Mouse (Mus musculus) midbrain, embryonic 16.5 days (tissue): Measurements from ENCODE around the gene Gm11634. TPM values are rescaled to one million over a fixed set of nuclear protein-coding genes. Genes with fewer than 3 reads are reported as not detected.
"Not testable (repeated sequence)": the region's sequence is repeated elsewhere in the genome, so short reads cannot be mapped to it uniquely, and the experiment has no call there.

ENCODE experiments used
- ATAC-seq: fragments of 200-750 bp; cut with Nextera tagmentation; 2 replicates; pipeline ENCODE4 v1.8.0; 2017; ENCODE audit warnings: moderate TSS enrichment
- H3K27ac ChIP-seq: fragments of 300-500 bp; sonication (generic); 2 replicates; pipeline ENCODE4 v1.5.1; 2014; ENCODE audit warnings: mild to moderate bottlenecking, low read length, mixed read lengths
- H3K27me3 ChIP-seq: fragments of 300-500 bp; sonication (generic); 2 replicates; pipeline ENCODE4 v1.6.1; 2014; ENCODE audit warnings: low read depth, low read length, mixed read lengths; ENCODE audit not compliant: control insufficient read depth, insufficient read depth
- H3K36me3 ChIP-seq: fragments of 300-500 bp; sonication (generic); 2 replicates; pipeline ENCODE4 v1.6.1; 2014; ENCODE audit warnings: mild to moderate bottlenecking, low read length, moderate library complexity, mixed read lengths; ENCODE audit not compliant: control insufficient read depth, insufficient read depth
- H3K4me1 ChIP-seq: fragments of 300-500 bp; sonication (generic); 2 replicates; pipeline ENCODE4 v1.6.1; 2014; ENCODE audit warnings: mild to moderate bottlenecking, low read length, mixed read lengths; ENCODE audit not compliant: control insufficient read depth, insufficient read depth
- H3K4me2 ChIP-seq: fragments of 300-500 bp; sonication (generic); 2 replicates; pipeline ENCODE4 v1.6.1; 2014; ENCODE audit warnings: mild to moderate bottlenecking, low read length, mixed read lengths
- H3K4me3 ChIP-seq: fragments of 300-500 bp; sonication (generic); 2 replicates; pipeline ENCODE4 v1.5.1; 2014; ENCODE audit warnings: low read depth, mild to moderate bottlenecking, low read length, moderate library complexity, mixed read lengths
- H3K9ac ChIP-seq: fragments of 300-500 bp; sonication (generic); 2 replicates; pipeline ENCODE4 v1.6.1; 2014; ENCODE audit warnings: low read depth, low read length, mixed read lengths
- H3K9me3 ChIP-seq: fragments of 300-500 bp; sonication (generic); replicated peaks from 2 replicates; pipeline ENCODE4 v1.6.1; 2014; ENCODE audit warnings: mild to moderate bottlenecking, low read length, mixed read lengths; ENCODE audit not compliant: control insufficient read depth, poor library complexity, severe bottlenecking
- WGBS: fragments of 180-500 bp; shearing (Covaris S2); extraction: QIAGEN DNeasy Blood & Tissue Kit; methylation state at CpG from one replicate; pipeline ENCODE4 v1.1.7; 2014; 5-methylcytosine and 5-hydroxymethylcytosine counted together
- polyA plus RNA-seq: library from polyadenylated mRNA; unstranded; fragments of >200 nt; fragmentation: Nextera tagmentation; extraction: Ambion mirVana; gene quantifications from 2 replicates; pipeline ENCODE4 v1.2.1, GENCODE M21; 2015

The Gm11634 gene
- polyA plus RNA-seq, 1 experiment from 2014 or later: not detected

GRCm38 (mm10) chr11:101618596-101618995 lies 19.5 kb upstream of the Gm11634 start:
- Histone ChIP-seq H3K27ac (peak overlapping the region; percentile 69; the same call in 1 of the 2 replicates), H3K9ac (no peak overlapping the region), H3K4me3 (no peak overlapping the region), H3K4me2 (peak overlapping the region; percentile 38), H3K9me3 (no peaks in the 10 kb centered on the region), H3K27me3 (no peaks in the 10 kb centered on the region), H3K4me1 (peaks cover 17% of the 10 kb centered on the region), H3K36me3 (no peaks in the 10 kb centered on the region)
- no peak for ATAC-seq
- WGBS: 77% methylated on average over 3 of the region's 3 CpGs

- peaks cover 17% of the 10 kb centered on the region for H3K4me1 ChIP-seq
- H3K27me3 ChIP-seq: no peaks in the 10 kb centered on the region
- H3K9me3 ChIP-seq: no peaks in the 10 kb centered on the region
- peak overlapping the region; percentile 69 for H3K27ac ChIP-seq
- no peak overlapping the region for H3K9ac ChIP-seq
- ATAC-seq: peak; percentile 81
- H3K36me3 ChIP-seq: no peaks in the 10 kb centered on the region
- H3K4me2 ChIP-seq: peak overlapping the region; percentile 38
- WGBS: 4% methylated on average over 8 of the region's 8 CpGs
- no peak overlapping the region for H3K4me3 ChIP-seq
Measured at GRCm38 (mm10) chr11:101617849-101618248, 18.8 kb upstream of the Gm11634 start.

- 0 out of 2 replicates have a peak, but pooled peaks have one; percentile 39 for ATAC-seq
- Histone ChIP-seq H3K4me2 (peak overlapping the region; percentile 38), H3K36me3 (no peaks in the 10 kb centered on the region), H3K27me3 (no peaks in the 10 kb centered on the region), H3K9ac (peak overlapping the region; percentile 38; the same call in 1 of the 2 replicates), H3K27ac (peak overlapping the region; percentile 69), H3K9me3 (no peaks in the 10 kb centered on the region), H3K4me3 (no peak overlapping the region), H3K4me1 (peaks cover 17% of the 10 kb centered on the region)
- 15% methylated on average over 18 of the region's 18 CpGs for WGBS
Measured at GRCm38 (mm10) chr11:101616948-101617767, 18.1 kb upstream of the Gm11634 start.

GRCm38 (mm10) chr11:101616104-101616503 lies 17.0 kb upstream of the Gm11634 start:
- H3K4me2 ChIP-seq: no peak overlapping the region
- H3K4me1 ChIP-seq: peaks cover 17% of the 10 kb centered on the region
- no peak for ATAC-seq
- H3K27ac ChIP-seq: no peak overlapping the region
- H3K9me3 ChIP-seq: no peaks in the 10 kb centered on the region
- 93% methylated on average over 8 of the region's 8 CpGs for WGBS
- no peak overlapping the region for H3K9ac ChIP-seq
- no peaks in the 10 kb centered on the region for H3K36me3 ChIP-seq
- no peak overlapping the region for H3K4me3 ChIP-seq
- H3K27me3 ChIP-seq: no peaks in the 10 kb centered on the region

- Histone ChIP-seq H3K9me3 (no peaks in the 10 kb centered on the region), H3K27ac (no peak overlapping the region), H3K27me3 (no peaks in the 10 kb centered on the region), H3K4me2 (no peak overlapping the region), H3K4me3 (no peak overlapping the region), H3K4me1 (peaks cover 17% of the 10 kb centered on the region), H3K36me3 (no peaks in the 10 kb centered on the region), H3K9ac (no peak overlapping the region)
- ATAC-seq: no peak
- WGBS: 83% methylated on average over 6 of the region's 6 CpGs
Measured at GRCm38 (mm10) chr11:101615380-101615779, 16.3 kb upstream of the Gm11634 start.

- Histone ChIP-seq H3K9ac (no peak overlapping the region), H3K27ac (no peak overlapping the region), H3K4me1 (peaks cover 17% of the 10 kb centered on the region), H3K9me3 (no peaks in the 10 kb centered on the region), H3K4me2 (no peak overlapping the region), H3K36me3 (no peaks in the 10 kb centered on the region), H3K27me3 (no peaks in the 10 kb centered on the region), H3K4me3 (no peak overlapping the region)
- 25% methylated on average over 4 of the region's 4 CpGs for WGBS
- no peak for ATAC-seq
Measured at GRCm38 (mm10) chr11:101614116-101614515, 15.1 kb upstream of the Gm11634 start.

GRCm38 (mm10) chr11:101613596-101613995 lies 14.5 kb upstream of the Gm11634 start:
- H3K36me3 ChIP-seq: no peaks in the 10 kb centered on the region
- no peaks in the 10 kb centered on the region for H3K27me3 ChIP-seq
- no peak overlapping the region for H3K9ac ChIP-seq
- no peak overlapping the region for H3K27ac ChIP-seq
- no peak for ATAC-seq
- WGBS: 75% methylated on average over 6 of the region's 6 CpGs
- peaks cover 17% of the 10 kb centered on the region for H3K4me1 ChIP-seq
- H3K9me3 ChIP-seq: no peaks in the 10 kb centered on the region
- H3K4me3 ChIP-seq: no peak overlapping the region
- no peak overlapping the region for H3K4me2 ChIP-seq

- H3K9me3 ChIP-seq: no peaks in the 10 kb centered on the region
- no peak overlapping the region for H3K4me2 ChIP-seq
- no peaks in the 10 kb centered on the region for H3K27me3 ChIP-seq
- H3K4me3 ChIP-seq: no peak overlapping the region
- no peaks in the 10 kb centered on the region for H3K36me3 ChIP-seq
- no peak overlapping the region for H3K27ac ChIP-seq
- H3K9ac ChIP-seq: no peak overlapping the region
- H3K4me1 ChIP-seq: no peaks in the 10 kb centered on the region
- WGBS: 49% methylated on average over 11 of the region's 11 CpGs
- ATAC-seq: no peak
Measured at GRCm38 (mm10) chr11:101610445-101610844, 11.4 kb upstream of the Gm11634 start.

GRCm38 (mm10) chr11:101607134-101607533 lies 8.1 kb upstream of the Gm11634 start:
- H3K27ac ChIP-seq, H3K9ac ChIP-seq, H3K4me1 ChIP-seq, H3K36me3 ChIP-seq, ATAC-seq, H3K9me3 ChIP-seq, H3K27me3 ChIP-seq, H3K4me2 ChIP-seq, H3K4me3 ChIP-seq: not testable (repeated sequence)
- WGBS: 86% methylated on average over 4 of the region's 4 CpGs
